Mouse (Mus musculus) forebrain, embryonic 12.5 days (tissue): ENCODE measurements around the gene Gpr50. TPM values are rescaled to one million over a fixed set of nuclear protein-coding genes. Genes with fewer than 3 reads are reported as not detected.

Source experiments
- ATAC-seq: fragments of 200-750 bp; cut with Nextera tagmentation; 2 replicates; pipeline ENCODE4 v1.8.0; 2017; ENCODE audit warnings: moderate TSS enrichment; ENCODE audit not compliant: low FRiP score
- H3K27ac ChIP-seq: fragments of 300-500 bp; sonication (generic); 2 replicates; pipeline ENCODE4 v1.5.1; 2016; ENCODE audit warnings: mild to moderate bottlenecking
- H3K27me3 ChIP-seq: fragments of 300-500 bp; sonication (generic); 2 replicates; pipeline ENCODE4 v1.6.1; 2016; ENCODE audit warnings: mild to moderate bottlenecking
- H3K36me3 ChIP-seq: fragments of 300-500 bp; sonication (generic); replicated peaks from 2 replicates; pipeline ENCODE4 v1.6.1; 2016; ENCODE audit warnings: mild to moderate bottlenecking
- H3K4me1 ChIP-seq: fragments of 300-500 bp; sonication (generic); 2 replicates; pipeline ENCODE4 v1.6.1; 2016
- H3K4me2 ChIP-seq: fragments of 300-500 bp; sonication (generic); 2 replicates; pipeline ENCODE4 v1.6.1; 2016; ENCODE audit warnings: mild to moderate bottlenecking, moderate library complexity
- H3K4me3 ChIP-seq: fragments of 300-500 bp; sonication (generic); replicated peaks from 2 replicates; pipeline ENCODE4 v1.5.1; 2016; ENCODE audit warnings: mild to moderate bottlenecking
- H3K9ac ChIP-seq: fragments of 300-500 bp; sonication (generic); 2 replicates; pipeline ENCODE4 v1.6.1; 2016; ENCODE audit warnings: mild to moderate bottlenecking
- H3K9me3 ChIP-seq: fragments of 300-500 bp; sonication (generic); 2 replicates; pipeline ENCODE4 v1.6.1; 2016
- WGBS: fragments of 180-500 bp; shearing (Covaris S2); methylation state at CpG from one replicate; pipeline ENCODE4 v1.1.7; 2016; 5-methylcytosine and 5-hydroxymethylcytosine counted together
- polyA plus RNA-seq: library from polyadenylated mRNA; unstranded; fragments of >200 nt; fragmentation: Nextera tagmentation; extraction: Ambion mirVana; gene quantifications from 2 replicates; pipeline ENCODE4 v1.2.1, GENCODE M21; 2016

Gpr50 gene
- polyA plus RNA-seq, 1 experiment from 2014 or later = 5.5 TPM

- 4% methylated on average over 15 of the region's 15 CpGs for WGBS
- Histone ChIP-seq H3K4me1 (no peaks in the 10 kb centered on the region), H3K27ac (no peak overlapping the region), H3K36me3 (no peaks in the 10 kb centered on the region), H3K27me3 (peaks cover 89% of the 10 kb centered on the region), H3K9ac (peak overlapping the region; percentile 29; the same call in 1 of the 2 replicates), H3K4me2 (peak overlapping the region; percentile 60), H3K4me3 (peak overlapping the region; percentile 44), H3K9me3 (peaks cover 5% of the 10 kb centered on the region; the same call in 1 of the 2 replicates)
- no peak for ATAC-seq
Observed at GRCm38 (mm10) chrX:71664688-71665026, 1.2 kb downstream of the Gpr50 start.

GRCm38 (mm10) chrX:71670254-71670653 lies 6.8 kb downstream of the Gpr50 start:
- no peaks in the 10 kb centered on the region; the same call in 1 of the 2 replicates for H3K4me1 ChIP-seq
- no peak overlapping the region for H3K4me3 ChIP-seq
- H3K27ac ChIP-seq = no peak overlapping the region
- 19% methylated on average over 6 of the region's 6 CpGs for WGBS
- no peaks in the 10 kb centered on the region for H3K9me3 ChIP-seq
- no peak overlapping the region for H3K4me2 ChIP-seq
- H3K9ac ChIP-seq = no peak overlapping the region
- ATAC-seq = no peak
- peaks cover 41% of the 10 kb centered on the region for H3K27me3 ChIP-seq
- no peaks in the 10 kb centered on the region for H3K36me3 ChIP-seq

DNA sequence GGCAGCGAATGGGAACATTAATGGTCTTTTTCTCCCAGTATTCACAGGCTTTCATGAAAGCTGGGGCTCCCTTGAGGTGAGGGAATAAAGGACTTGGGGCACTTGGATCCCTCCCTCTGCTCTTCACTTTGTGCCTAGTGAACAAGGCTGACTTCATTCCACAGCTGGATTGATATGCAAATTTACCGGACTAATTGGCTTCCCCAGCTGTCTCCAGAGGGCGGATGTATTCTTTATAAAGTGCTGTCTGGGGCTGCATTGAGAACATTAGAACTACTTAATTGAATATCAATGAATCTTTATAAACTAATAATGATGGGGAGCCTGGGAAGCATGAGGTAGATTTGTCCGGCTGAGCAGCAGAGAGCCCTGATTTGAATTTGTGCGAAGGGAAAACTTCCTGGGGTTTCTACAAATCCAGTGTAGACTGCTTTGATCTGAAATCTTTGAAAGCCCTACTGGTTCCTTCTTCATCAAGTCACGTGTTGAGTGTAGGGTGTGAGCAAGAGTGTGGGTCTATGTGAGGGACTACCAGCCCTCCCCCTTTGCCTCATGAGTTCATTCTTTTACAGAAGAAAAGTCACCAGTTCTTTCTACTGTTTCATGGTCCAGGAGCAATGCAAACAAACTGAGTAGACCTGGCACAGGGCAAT lies 37.5 kb downstream of the Gpr50 start:
- H3K4me1 ChIP-seq = no peaks in the 10 kb centered on the region
- H3K27ac ChIP-seq = 0 out of 2 replicates have a peak overlapping the region, but pooled peaks have one; percentile 8
- H3K9ac ChIP-seq = no peak overlapping the region
- H3K4me3 ChIP-seq = no peak overlapping the region
- no peaks in the 10 kb centered on the region for H3K36me3 ChIP-seq
- no peaks in the 10 kb centered on the region for H3K9me3 ChIP-seq
- 16% methylated on average over 6 of the region's 6 CpGs for WGBS
- ATAC-seq = peak; percentile 97
- no peak overlapping the region for H3K4me2 ChIP-seq
- H3K27me3 ChIP-seq = peaks cover 7% of the 10 kb centered on the region

Other genes starting within 250 kb of the Gpr50 start
- 38.1 and 40.7 TPM in 2 replicates for gene Cd99l2, start 170.8 kb upstream of the Gpr50 start, polyA plus RNA-seq
- gene Hmgb3, start 107.7 kb upstream of the Gpr50 start, polyA plus RNA-seq = 808 and 853 TPM in 2 replicates
- 50.1 and 52.0 TPM in 2 replicates for gene Vma21, start 152.3 kb downstream of the Gpr50 start, polyA plus RNA-seq